Mouse (Mus musculus) intestine, embryonic 14.5 days (tissue): ENCODE data around the gene Ptcra. TPM values are rescaled to one million over a fixed set of nuclear protein-coding genes. Genes with fewer than 3 reads are reported as not detected.
A peak's percentile ranks its signal among the peaks of the same experiment; 100 is the strongest.
"Not testable (repeated sequence)": the region's sequence is repeated elsewhere in the genome, so short reads cannot be mapped to it uniquely, and the experiment has no call there.

ENCODE experiments used
- ATAC-seq: fragments of 200-750 bp; cut with Nextera tagmentation; replicated peaks from 2 replicates; pipeline ENCODE4 v1.8.0; 2017; ENCODE audit warnings: low read depth, moderate number of reproducible peaks, moderate TSS enrichment, moderate library complexity; ENCODE audit not compliant: low FRiP score, low TSS enrichment
- DNase-seq: peaks from one replicate; pipeline ENCODE4 v3.0.0-alpha.2; 2018; ENCODE audit warnings: low spot score
- H3K27ac ChIP-seq: fragments of 300-500 bp; sonication (generic); 2 replicates; pipeline ENCODE4 v1.5.1; 2014; ENCODE audit warnings: low read depth, mild to moderate bottlenecking, control low read depth
- H3K27me3 ChIP-seq: fragments of 300-500 bp; sonication (generic); replicated peaks from 2 replicates; pipeline ENCODE4 v1.6.1; 2014; ENCODE audit warnings: low read length, control low read depth; ENCODE audit not compliant: control insufficient read depth, insufficient read depth
- H3K36me3 ChIP-seq: fragments of 300-500 bp; sonication (generic); 2 replicates; pipeline ENCODE4 v1.6.1; 2014; ENCODE audit warnings: low read length, control low read depth; ENCODE audit not compliant: control insufficient read depth, insufficient read depth
- H3K4me1 ChIP-seq: fragments of 300-500 bp; sonication (generic); replicated peaks from 2 replicates; pipeline ENCODE4 v1.6.1; 2014; ENCODE audit warnings: low read length, control low read depth, mixed read lengths; ENCODE audit not compliant: control insufficient read depth, insufficient read depth
- H3K4me2 ChIP-seq: fragments of 300-500 bp; sonication (generic); 2 replicates; pipeline ENCODE4 v1.6.1; 2014; ENCODE audit warnings: low read length
- H3K4me3 ChIP-seq: fragments of 300-500 bp; sonication (generic); 2 replicates; pipeline ENCODE4 v1.5.1; 2014; ENCODE audit warnings: low read depth, low read length, control low read depth, mixed read lengths
- H3K9ac ChIP-seq: fragments of 300-500 bp; sonication (generic); 2 replicates; pipeline ENCODE4 v1.6.1; 2014; ENCODE audit warnings: mild to moderate bottlenecking, low read length
- H3K9me3 ChIP-seq: fragments of 300-500 bp; sonication (generic); 2 replicates; pipeline ENCODE4 v1.6.1; 2016; ENCODE audit warnings: low read length, control low read depth; ENCODE audit not compliant: control insufficient read depth
- WGBS: fragments of 180-500 bp; shearing (Covaris S2); extraction: QIAGEN DNeasy Blood & Tissue Kit; methylation state at CpG from one replicate; pipeline ENCODE4 v1.1.7; 2014; 5-methylcytosine and 5-hydroxymethylcytosine counted together
- polyA plus RNA-seq: library from polyadenylated mRNA; unstranded; fragments of >200 nt; fragmentation: Nextera tagmentation; extraction: Ambion mirVana; gene quantifications from 2 replicates; pipeline ENCODE4 v1.2.1, GENCODE M21; 2014

Ptcra gene
- polyA plus RNA-seq, 1 experiment from 2014 or later = 0.69 TPM

- Histone ChIP-seq H3K27me3 (no peaks in the 10 kb centered on the region), H3K9me3 (no peaks in the 10 kb centered on the region)
- DNase-seq = no peak
These were observed 29.5 kb upstream of the Ptcra start for GRCm38 (mm10) chr17:46792963-46793362.

DNA sequence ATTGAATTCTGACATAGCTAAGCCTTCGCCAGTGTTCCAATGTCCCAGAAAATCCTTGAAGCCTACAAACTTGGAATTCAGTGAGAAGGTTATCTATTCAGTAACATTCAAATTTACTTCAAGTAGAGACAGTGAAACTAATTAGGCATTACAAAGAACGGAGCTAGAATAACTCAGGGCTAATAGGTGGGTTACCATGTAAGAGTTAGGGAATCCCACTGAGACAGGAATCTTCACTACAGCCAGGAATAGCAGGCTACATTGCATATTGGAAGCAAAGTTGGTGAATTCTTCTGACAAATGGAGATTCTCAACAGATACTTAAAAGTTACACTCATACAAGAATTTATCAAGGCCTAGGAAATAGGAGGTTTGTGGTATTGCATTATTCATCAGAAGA lies 24.5 kb upstream of the Ptcra start:
- H3K4me3 ChIP-seq, H3K27me3 ChIP-seq, H3K4me1 ChIP-seq, H3K9ac ChIP-seq, ATAC-seq, H3K4me2 ChIP-seq, DNase-seq, H3K36me3 ChIP-seq, H3K27ac ChIP-seq, H3K9me3 ChIP-seq: not testable (repeated sequence)
- 66% methylated on average over 2 of the region's 2 CpGs for WGBS

More at GRCm38 (mm10) chr17:46792963-46793362, 29.5 kb upstream of the Ptcra start:
- ATAC-seq = no peak
- WGBS = 87% methylated on average over 2 of the region's 2 CpGs
- Histone ChIP-seq H3K9ac (no peak overlapping the region), H3K36me3 (no peaks in the 10 kb centered on the region), H3K4me1 (no peaks in the 10 kb centered on the region), H3K4me2 (no peak overlapping the region), H3K4me3 (no peak overlapping the region), H3K27ac (no peak overlapping the region)

DNA sequence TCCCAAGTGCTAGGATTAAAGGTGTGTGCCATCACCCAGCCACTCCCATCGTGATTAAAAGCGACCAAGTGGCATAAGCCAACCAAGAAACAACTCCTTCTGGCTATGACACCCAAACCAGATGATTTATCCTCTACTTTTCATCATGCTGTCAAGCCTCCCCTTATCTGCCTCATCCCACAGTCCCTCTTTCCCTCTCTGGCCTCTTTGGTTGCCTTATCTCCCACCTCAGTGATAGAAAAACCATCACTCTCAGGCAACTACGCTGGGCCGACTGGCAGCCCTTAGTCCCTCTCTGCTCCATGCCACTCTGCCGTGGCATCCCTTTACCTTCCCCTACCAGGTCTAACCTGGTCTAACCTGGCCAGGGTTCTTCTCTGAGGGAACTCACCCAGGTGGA lies 23.4 kb upstream of the Ptcra start:
- no peak for ATAC-seq
- H3K4me2 ChIP-seq = no peak overlapping the region
- no peak for DNase-seq
- H3K4me1 ChIP-seq = no peaks in the 10 kb centered on the region
- 91% methylated on average over 5 of the region's 5 CpGs for WGBS
- no peak overlapping the region for H3K9ac ChIP-seq
- no peaks in the 10 kb centered on the region for H3K36me3 ChIP-seq
- H3K27me3 ChIP-seq = no peaks in the 10 kb centered on the region
- H3K4me3 ChIP-seq = no peak overlapping the region
- no peaks in the 10 kb centered on the region for H3K9me3 ChIP-seq
- no peak overlapping the region for H3K27ac ChIP-seq

- no peak overlapping the region for H3K9ac ChIP-seq
- H3K27me3 ChIP-seq = no peaks in the 10 kb centered on the region
- H3K4me2 ChIP-seq = peak overlapping the region; percentile 73
- peaks cover 7% of the 10 kb centered on the region; the same call in 1 of the 2 replicates for H3K4me1 ChIP-seq
- peaks cover 27% of the 10 kb centered on the region for H3K36me3 ChIP-seq
- no peaks in the 10 kb centered on the region for H3K9me3 ChIP-seq
- DNase-seq = no peak
- peak overlapping the region; percentile 86 for H3K27ac ChIP-seq
- 86% methylated on average over 2 of the region's 2 CpGs for WGBS
- peak overlapping the region; percentile 49 for H3K4me3 ChIP-seq
- ATAC-seq = no peak; the same call in 1 of the 2 replicates
These were observed 19.7 kb upstream of the Ptcra start for GRCm38 (mm10) chr17:46783222-46783565.

DNA sequence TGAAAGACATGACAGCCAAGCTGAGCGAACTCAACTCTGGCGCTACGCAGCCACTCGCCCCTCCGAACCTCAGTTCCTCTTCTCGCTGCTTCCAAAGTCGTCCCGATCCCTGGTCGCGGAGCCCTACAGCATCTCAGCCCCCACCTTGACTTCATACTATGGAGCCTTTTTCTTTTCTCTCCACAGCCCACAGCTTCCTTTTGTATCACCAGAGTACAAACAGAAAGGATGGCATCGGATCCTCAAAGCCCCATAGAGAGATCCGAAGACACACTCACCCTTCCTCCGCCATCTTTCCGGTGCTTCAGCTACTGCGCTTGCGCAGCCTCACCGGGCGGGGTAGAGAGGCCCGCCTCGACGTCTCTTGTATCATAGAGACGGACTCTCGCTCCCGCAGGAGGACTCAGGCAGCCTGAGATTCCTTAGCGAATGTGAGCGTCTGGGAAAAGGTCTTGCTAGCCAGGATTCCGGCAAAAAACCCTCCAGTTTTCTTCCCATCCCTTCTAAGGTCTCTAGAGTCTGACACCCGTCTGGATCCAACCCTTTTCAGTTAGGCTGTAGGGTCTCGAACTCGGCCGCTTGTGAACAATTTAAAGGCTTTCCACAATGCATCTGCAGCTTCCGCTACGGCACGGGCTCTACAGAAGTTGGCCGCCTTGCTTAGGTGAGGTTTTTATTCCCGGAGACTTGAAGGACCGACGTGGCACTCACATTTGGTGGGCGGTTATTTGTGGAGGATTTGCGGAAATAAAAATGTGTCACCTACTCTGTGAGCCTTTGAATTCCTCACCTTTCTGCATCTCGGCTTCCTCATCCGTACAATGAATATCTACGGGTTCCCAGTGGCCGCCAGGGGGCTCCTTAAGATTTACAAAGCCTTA lies 19.1 kb upstream of the Ptcra start, which contains the start of gene Rpl7l1:
TSS of gene Rpl7l1 (minus strand) at position 332 of the 881 bp plus-strand sequence.
- WGBS = under 1% methylated on average over 44 of the region's 44 CpGs
- Histone ChIP-seq H3K4me3 (peak within 1 kb of the TSS; percentile 49), H3K9ac (peak within 1 kb of the TSS; percentile 55), H3K4me2 (peak within 1 kb of the TSS; percentile 73), H3K4me1 (peaks cover 7% of the 10 kb centered on the region; the same call in 1 of the 2 replicates), H3K27me3 (no peaks in the 10 kb centered on the region), H3K36me3 (peaks cover 33% of the 10 kb centered on the region), H3K9me3 (no peaks in the 10 kb centered on the region), H3K27ac (peak within 1 kb of the TSS; percentile 86)
- ATAC-seq (peak; percentile 93), DNase-seq (peak; percentile 94)

- DNase-seq (no peak), ATAC-seq (no peak)
- H3K9ac ChIP-seq = peak overlapping the region; percentile 55
- peaks cover 7% of the 10 kb centered on the region; the same call in 1 of the 2 replicates for H3K4me1 ChIP-seq
- peak overlapping the region; percentile 86 for H3K27ac ChIP-seq
- H3K4me2 ChIP-seq = peak overlapping the region; percentile 73
- WGBS = 2% methylated on average over 11 of the region's 11 CpGs
- H3K36me3 ChIP-seq = peaks cover 40% of the 10 kb centered on the region
- no peaks in the 10 kb centered on the region for H3K9me3 ChIP-seq
- H3K4me3 ChIP-seq = peak overlapping the region; percentile 49
- no peaks in the 10 kb centered on the region for H3K27me3 ChIP-seq
These were observed 18.4 kb upstream of the Ptcra start for GRCm38 (mm10) chr17:46781876-46782275.

DNA sequence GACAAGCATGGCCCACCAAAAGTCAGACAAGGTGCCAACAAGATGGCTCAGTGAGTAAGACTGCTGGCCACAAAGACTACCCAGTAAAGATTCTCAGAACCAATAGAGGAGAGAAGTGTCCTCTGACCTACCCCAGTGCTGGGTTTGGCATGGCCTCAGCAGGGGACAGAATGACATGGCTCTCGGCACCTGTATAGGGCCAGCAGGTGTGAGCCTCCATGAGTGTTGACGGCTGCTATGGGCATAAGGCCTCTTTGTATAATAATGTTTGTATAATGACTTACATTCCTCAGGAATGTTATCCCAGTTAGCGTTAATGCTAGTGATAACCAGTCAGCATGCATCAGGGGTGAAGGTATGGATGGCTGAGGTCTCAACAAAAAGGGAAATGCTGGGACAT lies 12.6 kb upstream of the Ptcra start:
- no peak overlapping the region for H3K4me2 ChIP-seq
- ATAC-seq (no peak), DNase-seq (no peak)
- H3K9ac ChIP-seq = no peak overlapping the region
- H3K36me3 ChIP-seq = peaks cover 68% of the 10 kb centered on the region
- H3K9me3 ChIP-seq = no peaks in the 10 kb centered on the region
- H3K4me1 ChIP-seq = peaks cover 17% of the 10 kb centered on the region
- no peak overlapping the region for H3K4me3 ChIP-seq
- no peaks in the 10 kb centered on the region for H3K27me3 ChIP-seq
- no peak overlapping the region for H3K27ac ChIP-seq
- 80% methylated on average over 3 of the region's 3 CpGs for WGBS

DNA sequence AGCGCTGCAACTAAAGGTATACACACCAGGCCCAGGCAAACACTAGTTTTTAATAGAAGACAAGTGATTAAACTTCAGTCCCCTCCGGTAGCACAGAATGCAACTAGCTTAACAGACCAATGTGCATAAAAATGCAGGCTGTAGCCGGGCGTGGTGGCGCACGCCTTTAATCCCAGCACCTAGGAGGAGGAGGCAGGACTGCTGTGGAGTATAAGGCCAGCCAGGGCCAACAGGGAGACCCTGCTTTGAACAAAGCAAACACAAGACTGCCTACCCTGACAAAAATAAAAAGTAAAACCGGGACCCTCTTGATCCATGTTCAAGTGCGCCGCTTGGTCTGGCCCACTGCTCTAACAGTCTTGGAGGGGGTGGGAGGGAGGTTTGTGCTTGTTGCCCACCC lies 11.6 kb upstream of the Ptcra start:
- peaks cover 15% of the 10 kb centered on the region for H3K4me1 ChIP-seq
- 94% methylated on average over 9 of the region's 9 CpGs for WGBS
- H3K4me2 ChIP-seq = no peak overlapping the region
- no peak overlapping the region for H3K9ac ChIP-seq
- H3K4me3 ChIP-seq = no peak overlapping the region
- peaks cover 60% of the 10 kb centered on the region for H3K36me3 ChIP-seq
- H3K9me3 ChIP-seq = no peaks in the 10 kb centered on the region
- H3K27me3 ChIP-seq = no peaks in the 10 kb centered on the region
- H3K27ac ChIP-seq = no peak overlapping the region
- DNase-seq (no peak), ATAC-seq (no peak)

DNA sequence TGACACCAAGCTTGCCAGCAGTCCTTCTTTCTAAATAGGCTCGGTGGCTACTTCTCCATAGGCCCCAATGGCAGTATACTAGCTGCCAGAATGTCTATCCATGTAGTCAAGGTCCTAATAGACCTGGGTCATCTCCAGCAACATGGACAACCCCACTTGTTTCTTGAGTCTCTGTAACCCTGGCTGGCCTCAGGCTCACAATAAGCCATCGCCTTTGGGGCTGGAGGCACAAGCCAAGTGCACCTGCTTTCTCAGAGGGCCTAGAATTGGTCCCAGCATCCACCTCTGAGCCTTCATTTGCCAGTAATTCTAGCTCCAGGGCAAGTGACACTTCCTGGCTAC lies 10.6 kb upstream of the Ptcra start:
- whole genome bisulfite sequencing = 29% methylated on average over 2 of the region's 2 CpGs

More for the DNA sequence above, 10.6 kb upstream of the Ptcra start:
- Histone ChIP-seq H3K27ac (no peak overlapping the region), H3K27me3 (no peaks in the 10 kb centered on the region), H3K4me2 (peak overlapping the region; percentile 73), H3K9ac (no peak overlapping the region), H3K9me3 (no peaks in the 10 kb centered on the region), H3K4me1 (peaks cover 15% of the 10 kb centered on the region), H3K4me3 (no peak overlapping the region), H3K36me3 (peaks cover 50% of the 10 kb centered on the region)
- DNase-seq = no peak
- no peak for ATAC-seq
